Mouse (Mus musculus) erythroblast, embryonic 14.5 days (primary cell): ENCODE measurements around the gene Adamts13.

Experiments used
- GATA1 ChIP-seq: IDR thresholded peaks from 2 replicates; pipeline ENCODE4 v1.6.1; 2012; ENCODE audit warnings: low read length, inconsistent platforms, mixed read lengths
- TAL1 ChIP-seq: IDR thresholded peaks from 3 replicates; pipeline ENCODE4 v1.6.1; 2012; ENCODE audit warnings: low read length, inconsistent platforms, mixed read lengths

DNA sequence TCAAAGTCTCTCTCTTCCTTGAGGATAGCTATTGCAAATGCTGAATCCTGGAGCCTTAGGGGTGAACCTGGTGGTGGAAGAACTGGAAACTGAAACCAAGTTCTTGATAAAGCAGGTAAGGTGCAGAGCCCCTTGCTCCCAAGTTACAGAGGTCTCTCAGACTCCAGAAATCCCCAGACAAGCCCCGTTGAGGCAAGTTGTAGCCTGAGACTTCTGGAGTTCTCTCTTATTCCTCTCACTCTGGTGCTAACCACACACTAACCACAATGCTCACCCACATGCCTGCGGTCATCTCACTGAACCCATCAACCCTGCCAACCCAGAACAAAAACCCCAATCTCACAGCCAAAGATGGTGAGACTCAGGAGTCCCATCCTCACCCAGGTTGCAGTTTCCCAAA lies 37.9 kb upstream of the Adamts13 start:
- TF ChIP-seq GATA1 (no peak), TAL1 (no peak)
